Mouse (Mus musculus) leukemia stem cell, adult 10-12 weeks (primary cell): ENCODE measurements around the gene Brs3. TPM values are rescaled to one million over a fixed set of nuclear protein-coding genes. Genes with fewer than 3 reads are reported as not detected.

ENCODE experiments used
- polyA plus RNA-seq: library from polyadenylated mRNA; stranded (reverse); fragments of >175 nt; gene quantifications from 2 replicates; pipeline ENCODE4 v1.2.3, GENCODE M21; 2012; ENCODE audit warnings: low replicate concordance

Brs3 gene
- polyA plus RNA-seq, result 0.12 TPM in 1 of 2 replicates, not detected in the other

GRCm38 (mm10) chrX:57042774-57043173, at the start of gene Brs3:
TSS of gene Brs3 (plus strand) at chrX:57043074.

GRCm38 (mm10) chrX:57053174-57053992, 10.5 kb downstream of the Brs3 start, which contains the start of gene Htatsf1:
TSS of gene Htatsf1 (plus strand) at chrX:57053583.

GRCm38 (mm10) chrX:57087806-57088205, 44.9 kb downstream of the Brs3 start, which contains the start of gene Vgll1:
TSS of gene Vgll1 (plus strand) at chrX:57088106.

Other genes with a start within 250 kb of the Brs3 start
- not detected in 2 replicates for gene Map7d3, start 220.7 kb upstream of the Brs3 start, polyA plus RNA-seq
- gene Adgrg4, start 172.9 kb upstream of the Brs3 start, polyA plus RNA-seq, result not detected in 2 replicates
- gene Htatsf1, start 10.5 kb downstream of the Brs3 start, polyA plus RNA-seq, result 13.3 and 15.0 TPM in 2 replicates
- gene Vgll1, start 45.0 kb downstream of the Brs3 start, polyA plus RNA-seq, result not detected in 2 replicates
- gene Cd40lg, start 169.1 kb downstream of the Brs3 start, polyA plus RNA-seq, result 0.28 TPM in 1 of 2 replicates, not detected in the other